Mouse (Mus musculus): ENCODE data around the gene Fzd2.

- TF ChIP-seq CTCF (IDR thresholded peaks at IDR 0.05; ENCODE audit: borderline replicate concordance, insufficient read depth, low read depth, low read length): no peak
- TF ChIP-seq POLR2A (IDR thresholded peaks at IDR 0.05; ENCODE audit: borderline replicate concordance, insufficient read depth, low read length): no peak
Measured at GRCm38 (mm10) chr11:102631203-102631602, 27.0 kb downstream of the Fzd2 start.
